Mouse (Mus musculus): ENCODE data around the gene Apoc2. TPM values are rescaled to one million over a fixed set of nuclear protein-coding genes. Genes with fewer than 3 reads are reported as not detected.
A peak's percentile ranks its signal among the peaks of the same experiment; 100 is the strongest.

The Apoc2 gene
- total RNA-seq, 2 experiments from 2014 or later: 1.9 TPM; not detected in 1

DNA sequence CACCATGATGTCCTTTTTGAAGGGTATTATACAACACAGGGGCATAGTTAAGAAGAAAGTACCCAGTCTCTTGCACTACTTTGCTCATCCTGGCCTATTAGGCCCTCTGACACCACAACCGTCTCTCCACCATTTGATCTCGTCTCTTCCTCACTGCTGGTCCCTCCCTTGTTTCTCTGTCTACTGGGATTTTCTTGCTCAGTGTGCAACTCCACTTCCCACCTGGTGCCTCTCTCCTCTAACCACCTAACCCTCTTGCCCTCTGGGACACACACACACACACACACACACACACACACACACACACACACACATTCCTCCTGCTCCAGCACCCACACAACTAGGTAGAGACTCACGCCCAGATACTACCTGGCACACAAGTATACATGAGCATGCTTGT is 1.2 kb upstream of the Apoc2 start:
- no peak for DNase-seq

DNA sequence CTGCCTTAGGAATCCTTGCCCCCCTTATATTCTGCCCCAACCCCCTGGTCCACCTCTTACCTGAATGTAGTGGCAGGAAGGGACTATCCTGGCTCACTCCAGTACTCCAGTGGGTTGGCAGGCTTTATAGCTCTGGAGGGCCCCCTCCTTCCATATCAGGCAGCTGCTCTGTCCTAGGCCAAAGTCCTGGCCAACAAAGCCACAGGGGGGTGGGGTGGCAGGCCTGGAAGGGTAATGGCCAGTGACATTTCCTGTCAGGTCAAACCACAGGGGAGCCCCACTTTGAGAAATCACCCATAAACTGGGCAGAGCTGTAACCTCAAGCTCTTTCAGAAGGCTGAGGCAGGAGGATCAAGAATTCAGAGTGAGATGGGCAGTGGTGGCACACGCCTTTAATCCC is 1.1 kb downstream of the Apoc2 start:
- no peak for DNase-seq

DNA sequence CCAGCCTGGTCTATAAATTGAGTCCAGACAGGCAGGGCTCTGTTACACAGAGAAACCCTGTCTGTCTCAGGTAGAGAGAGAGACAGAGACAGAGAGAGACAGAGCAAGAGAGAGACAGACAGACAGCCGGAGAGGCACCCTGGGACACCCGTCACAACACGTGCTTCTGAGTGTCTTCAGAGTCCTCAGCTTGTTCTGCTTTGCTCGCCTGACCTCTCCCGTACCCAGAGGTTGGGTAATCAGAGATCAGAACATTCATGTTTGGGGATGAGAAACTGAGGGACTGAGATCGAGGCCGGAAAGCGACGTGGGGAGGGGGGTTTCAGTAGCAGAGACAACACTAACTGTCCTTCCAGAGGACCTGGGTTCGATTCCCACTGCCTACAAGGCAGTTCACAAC is 1.9 kb downstream of the Apoc2 start:
- no peak for DNase-seq

DNA sequence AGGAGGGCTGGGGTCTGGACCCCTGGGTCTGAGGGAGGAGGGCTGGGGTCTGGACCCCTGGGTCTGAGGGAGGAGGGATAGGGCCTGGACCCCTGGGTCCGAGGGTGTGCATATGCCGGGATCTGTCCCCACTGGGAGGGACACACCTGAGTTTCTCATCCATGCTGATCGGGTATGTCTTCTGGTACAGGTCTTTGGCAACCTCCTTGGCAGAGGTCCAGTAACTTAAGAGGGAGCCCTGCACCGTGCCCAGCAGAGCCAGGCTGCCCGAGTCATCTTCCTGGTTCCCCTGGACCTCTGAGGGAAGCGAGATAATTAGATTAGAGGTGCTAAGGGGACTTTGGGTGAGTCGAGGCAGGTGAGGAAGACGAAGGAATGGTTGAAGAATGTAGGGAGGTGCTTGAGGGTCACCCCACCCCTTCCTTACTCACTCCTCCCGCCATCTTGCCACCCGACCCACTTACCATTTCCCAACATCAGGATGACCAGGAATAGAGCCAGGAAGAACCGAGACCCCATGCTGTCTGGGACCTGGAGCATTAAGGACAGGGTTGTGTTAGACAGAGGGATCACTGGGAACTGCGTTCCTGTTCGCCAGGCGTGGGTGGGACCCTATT is 4.5 kb downstream of the Apoc2 start:
- no peak for DNase-seq

DNA sequence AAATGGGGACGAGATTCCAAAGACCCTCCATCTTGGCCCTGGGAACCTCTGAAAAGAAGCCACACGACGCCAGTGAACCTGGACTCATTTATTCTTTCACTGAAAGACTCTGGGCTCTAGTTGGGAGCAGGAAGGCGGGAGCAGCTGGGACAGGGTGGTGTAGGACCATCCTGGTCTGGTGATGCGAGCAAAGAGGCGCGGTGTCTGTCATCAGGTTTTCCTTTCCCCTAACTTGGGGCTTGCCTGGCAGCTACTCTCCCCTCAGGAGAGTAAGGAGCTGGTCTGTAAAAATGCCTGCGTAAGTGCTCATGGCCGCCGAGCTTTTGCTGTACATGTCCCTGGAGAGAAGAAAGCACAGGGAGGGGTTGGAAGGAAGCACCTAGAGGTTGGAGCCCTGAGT is 6.2 kb downstream of the Apoc2 start:
- DNase-seq: no peak

DNA sequence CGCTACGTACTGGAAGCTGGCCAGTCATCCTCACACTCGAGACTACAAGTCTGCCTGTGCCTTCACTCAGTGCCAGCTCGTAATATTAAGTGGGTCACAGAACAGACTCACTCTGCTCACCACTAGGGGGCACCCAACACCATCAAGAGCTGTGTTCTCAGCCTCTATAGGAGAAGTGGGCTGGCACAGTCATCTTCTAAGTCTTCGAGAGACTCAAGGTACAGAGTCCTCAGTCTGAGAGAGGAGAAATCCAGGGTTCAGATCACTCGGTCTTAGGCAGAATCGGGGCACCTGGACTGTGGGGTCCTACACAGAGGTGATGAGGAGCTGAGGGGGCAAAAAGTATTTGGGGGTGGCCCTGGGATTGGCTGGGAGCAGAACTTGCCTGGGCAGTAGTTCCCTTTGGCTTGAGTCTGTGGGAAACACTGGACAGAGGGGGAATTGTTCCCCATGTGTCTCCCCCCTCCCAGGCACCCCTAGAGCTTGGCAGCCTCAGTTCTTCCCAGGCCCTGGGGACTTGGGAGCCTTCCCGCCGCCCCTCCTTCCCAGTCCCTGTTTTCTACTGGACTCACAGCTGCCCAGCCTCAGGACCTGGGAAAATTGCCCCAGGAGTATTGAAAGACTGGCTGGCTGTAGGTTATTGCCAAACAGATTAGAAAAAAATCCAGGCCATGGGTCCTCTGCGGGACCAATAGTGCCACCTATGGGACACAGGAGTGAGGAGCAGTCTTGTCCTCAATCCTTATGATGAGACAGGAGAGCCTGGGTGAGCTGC is 8.6 kb downstream of the Apoc2 start:
- DNase-seq: peak; percentile 93 to 96

DNA sequence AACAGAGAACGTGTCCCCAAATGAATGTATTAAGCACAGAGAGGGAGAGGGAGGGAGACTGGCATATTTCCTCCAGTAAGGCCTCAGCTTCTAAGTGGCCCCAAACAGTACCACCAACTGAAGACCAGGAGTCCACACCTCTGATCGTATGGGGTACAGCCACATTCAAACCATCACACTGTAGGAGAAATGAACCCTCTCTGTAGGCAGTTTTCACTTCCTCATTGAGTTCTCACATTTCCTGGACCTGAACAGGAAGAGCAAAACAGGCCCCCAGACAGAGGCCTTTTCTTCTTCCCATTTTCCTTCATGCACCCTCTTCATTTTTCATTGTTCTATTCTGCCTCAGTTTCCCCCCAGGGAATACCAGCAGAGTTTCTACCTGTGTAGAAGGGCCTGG is 10.3 kb downstream of the Apoc2 start:
- no peak for DNase-seq

DNA sequence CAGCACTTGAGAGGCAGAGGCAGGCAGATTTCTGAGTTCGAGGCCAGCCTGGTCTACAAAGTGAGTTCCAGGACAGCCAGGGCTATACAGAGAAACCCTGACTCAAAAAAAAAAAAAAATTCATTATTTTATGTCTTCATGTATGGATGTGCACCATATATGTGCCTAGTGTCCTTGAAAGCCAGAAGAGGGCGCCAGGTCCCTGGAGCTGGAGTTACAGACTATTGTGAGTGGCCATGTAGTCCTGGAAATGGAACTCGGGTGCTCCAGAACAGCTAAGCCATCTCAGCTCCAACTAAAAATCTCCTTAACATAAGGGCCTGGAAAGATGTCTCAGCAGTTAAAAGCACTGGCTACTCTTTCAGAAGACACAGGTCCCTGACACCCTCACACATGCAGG is 11.0 kb downstream of the Apoc2 start:
- no peak for DNase-seq

DNA sequence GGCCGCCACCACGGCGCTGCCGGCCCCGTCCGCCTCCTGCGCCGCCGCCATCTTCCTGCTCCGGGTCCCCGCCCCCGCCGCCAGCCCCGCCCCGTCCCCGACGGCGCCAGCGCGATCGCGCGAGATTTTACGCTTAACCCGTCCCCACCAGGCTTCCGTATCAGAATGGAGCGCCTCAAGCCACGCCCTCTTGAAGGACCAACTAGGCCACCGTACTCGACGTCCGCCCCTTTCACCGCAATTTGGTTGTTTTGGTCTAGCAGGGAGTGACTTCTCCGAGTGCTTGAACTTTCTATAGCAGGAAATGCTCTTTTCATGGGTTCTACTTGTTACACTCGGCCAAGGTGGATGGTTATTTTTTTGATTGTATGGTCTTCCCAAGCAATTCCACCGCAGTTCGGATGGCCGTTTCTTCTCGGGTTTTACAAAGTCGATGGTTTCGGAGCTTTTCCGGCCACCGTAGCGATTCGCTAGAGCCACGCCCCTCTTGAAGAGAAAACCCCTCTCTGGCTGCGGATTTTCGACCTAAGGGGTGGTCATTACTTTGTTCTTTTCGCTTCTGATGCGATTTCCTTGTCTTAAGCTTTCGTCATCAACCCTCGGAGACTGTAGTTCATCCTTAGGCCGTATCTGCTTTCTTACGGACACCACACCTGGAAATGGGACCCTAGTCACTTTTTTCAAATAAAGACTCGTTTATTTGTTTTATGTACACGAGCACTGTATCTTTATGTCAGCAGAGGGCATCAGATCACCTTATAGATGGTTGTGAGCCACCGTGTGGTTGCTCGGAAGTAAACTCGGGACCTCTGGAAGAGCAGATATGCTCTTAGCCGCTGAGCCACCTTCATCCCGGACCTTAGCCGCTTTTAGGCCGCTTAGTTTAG is 12.5 kb downstream of the Apoc2 start, which contains the start of gene Clptm1:
Clptm1 (minus strand) TSS at position 79 of the 887 bp plus-strand sequence.
- DNase-seq: peak; percentile 97 to 98

DNA sequence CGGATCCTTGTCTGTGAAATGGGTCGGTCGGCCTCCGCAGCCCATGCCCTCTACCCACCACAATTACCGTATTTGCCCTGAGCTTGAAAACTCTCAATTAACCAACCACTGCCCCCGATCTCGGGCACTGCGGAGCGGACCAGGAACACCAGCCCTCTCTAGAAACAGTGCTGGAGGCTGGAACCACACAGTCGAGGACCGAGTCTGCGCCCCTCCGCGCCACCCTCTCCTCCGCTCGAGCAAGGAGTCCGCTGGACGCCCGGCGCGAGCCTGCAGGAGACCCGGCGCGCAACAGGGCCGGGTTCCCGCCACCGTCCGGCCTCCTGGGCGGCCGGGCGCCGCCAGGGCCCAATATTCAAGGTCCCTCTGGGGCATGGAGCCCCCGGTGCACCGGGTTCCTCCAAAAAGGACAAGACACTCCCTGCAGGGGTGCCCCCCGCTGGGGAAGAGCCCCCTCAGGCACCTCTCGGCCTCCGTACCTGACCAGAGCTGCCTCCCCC is 13.2 kb downstream of the Apoc2 start:
- DNase-seq: no peak

DNA sequence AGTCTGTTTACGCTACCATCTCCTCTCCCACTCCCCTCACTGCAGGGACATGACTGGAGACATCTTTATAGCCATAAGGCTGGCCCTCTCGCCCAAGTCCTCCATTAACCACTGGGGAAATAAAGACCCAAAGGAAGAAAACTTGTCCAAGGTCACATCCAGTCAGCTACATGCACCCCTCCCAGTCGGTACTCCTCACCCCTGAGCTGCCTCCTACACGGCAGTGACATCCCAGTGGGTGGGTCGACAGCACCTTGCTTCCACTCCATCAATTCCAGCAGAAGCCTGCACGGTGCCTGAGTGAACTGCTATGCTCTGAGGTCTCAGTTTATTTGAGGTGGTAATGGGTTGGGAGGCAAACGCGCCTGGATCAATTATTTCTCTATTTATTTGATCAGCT is 13.8 kb downstream of the Apoc2 start:
- no peak for DNase-seq

DNA sequence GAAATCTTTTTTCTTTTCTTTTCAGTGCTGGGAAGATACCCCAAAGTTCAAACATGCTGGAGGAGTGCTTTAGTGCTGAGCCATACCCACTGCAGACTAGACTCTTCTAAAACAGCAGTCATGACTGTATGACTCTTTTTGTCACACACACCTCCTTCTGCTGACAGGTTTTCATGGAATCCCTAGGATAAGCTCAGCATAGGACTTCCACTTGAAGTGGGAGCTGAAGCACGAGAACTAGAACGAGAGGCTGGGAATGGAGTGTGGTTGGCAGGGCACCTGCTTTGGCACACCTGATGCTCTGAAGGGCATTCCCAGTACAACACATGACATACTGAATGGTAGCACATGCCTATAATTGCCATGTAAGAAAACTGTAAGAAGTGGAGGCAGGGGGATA is 25.1 kb downstream of the Apoc2 start:
- DNase-seq: no peak

DNA sequence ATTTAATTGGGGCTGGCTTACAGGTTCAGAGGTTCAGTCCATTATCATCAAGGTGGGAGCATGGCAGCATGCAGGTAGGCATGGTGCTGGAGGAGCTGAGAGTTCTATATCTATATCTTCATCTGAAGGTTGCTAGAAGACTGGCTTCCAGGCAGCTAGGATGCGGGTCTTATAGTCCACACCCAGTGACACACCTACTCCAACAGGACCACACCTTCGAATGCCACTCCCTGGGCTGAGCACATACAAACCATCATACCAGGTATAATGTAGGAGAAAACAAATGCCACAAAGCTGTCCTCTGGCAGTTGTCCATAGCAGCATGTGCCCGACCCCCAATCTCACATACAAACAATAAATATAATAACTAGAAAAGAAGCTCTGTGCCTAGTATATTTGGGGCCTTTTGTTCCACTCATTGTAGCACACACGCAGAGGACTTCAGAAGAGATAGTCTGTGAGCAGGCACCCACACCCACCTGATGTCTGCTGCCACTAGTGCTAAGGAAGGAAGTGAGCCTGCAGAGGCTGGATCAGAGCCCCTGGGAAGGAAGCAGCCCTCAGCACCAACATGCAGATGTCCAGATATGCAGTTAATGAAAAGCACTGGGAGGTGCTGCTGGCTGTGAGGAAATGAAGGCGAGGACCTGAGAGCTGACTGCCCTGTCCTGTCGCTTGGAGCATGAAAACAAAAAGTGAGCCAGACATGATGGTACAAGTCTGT is 26.5 kb downstream of the Apoc2 start:
- DNase-seq: no peak

DNA sequence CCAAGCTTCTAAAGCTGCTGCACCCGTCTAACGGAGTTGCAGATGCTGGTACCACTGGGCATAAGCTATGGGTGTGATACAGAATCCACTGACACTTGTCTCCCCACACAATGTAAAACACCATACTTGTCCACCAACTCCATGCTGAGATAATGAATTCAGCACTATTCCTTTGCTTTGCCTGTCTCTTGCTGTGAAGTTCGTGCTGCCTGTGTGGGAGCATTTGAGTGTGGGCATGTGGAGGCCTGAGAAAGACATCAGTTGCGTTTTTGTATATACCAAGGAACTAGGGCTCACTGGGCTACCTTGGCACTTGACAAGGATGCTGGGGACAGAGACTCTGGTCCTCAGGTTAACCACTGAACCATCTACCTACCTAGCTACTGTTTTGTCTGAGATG is 36.5 kb downstream of the Apoc2 start:
- no peak for DNase-seq

DNA sequence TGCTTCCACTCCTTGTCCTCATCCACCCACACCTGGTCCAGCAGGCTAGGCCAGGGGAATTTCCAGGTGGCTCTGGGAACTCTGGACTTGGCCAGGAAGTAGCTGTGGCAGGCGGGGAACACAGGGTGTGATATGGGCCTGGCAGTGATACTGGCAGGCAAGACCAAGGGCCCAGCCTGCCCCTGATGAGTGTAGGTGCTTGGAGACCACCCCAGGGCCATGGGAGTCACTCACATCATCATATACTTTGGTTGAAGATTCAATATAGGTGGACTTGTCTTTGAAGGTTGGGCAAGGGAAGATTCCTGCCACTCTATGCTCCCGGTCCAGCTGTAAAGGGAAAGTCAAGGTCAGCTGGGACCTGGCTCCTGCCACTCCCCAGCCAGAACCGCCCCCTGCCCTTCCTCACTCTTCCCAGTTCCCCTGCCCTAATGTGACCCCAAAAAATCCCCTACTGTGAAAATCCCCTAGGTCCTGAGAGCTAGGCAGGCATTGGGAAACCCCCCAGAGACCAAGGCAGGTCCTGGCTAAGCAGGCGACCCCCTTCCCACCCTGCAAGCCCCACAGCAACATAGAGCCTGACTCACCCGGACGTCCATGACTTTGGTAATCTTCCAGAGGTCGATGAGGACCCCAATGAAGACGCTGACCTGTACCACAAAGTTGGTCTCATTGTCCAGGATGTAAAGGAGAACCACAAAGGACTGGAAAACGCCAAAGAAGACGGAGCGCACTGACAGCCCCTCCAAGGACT is 42.5 kb downstream of the Apoc2 start:
- DNase-seq: peak; percentile 43 to 48

DNA sequence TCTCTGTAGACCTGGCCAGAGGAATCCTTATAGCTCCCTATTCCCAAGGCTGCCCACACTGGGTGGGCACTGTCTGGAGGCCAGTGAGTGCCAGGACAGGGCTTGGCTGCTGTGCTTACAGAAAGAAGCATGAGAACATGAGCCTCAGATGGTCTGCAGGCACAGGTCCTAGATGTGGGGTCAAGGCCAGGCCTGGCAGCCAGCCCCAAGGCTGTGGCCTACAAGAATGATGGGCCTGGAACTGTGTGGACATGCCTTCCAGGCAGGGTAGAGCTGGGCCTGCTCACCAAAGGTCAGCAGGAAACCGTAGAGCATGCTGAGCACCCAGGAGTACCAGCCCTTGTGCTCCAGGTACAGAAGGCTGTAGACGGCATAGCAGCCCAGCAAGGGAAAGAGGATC is 43.1 kb downstream of the Apoc2 start:
- peak; percentile 90 to 92 for DNase-seq

DNA sequence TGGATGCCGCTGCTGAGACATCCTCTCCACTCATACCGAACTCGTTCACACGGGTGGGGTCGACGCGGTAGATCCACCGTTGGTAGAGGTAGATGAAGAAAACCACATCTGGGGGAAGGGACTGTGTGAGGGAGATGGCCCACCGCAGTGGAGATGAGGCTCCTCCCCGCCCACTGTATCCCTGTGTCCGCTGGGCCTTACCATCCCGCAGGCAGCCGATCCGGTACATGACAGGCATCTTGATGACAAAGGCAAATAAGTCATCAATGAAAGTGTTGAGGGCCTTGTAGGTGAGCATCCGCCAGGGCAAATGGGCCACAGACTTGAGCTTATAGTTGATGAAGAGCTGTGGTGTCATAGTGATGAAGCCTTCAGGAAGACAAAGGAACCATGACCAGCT is 43.9 kb downstream of the Apoc2 start:
- DNase-seq: no peak

DNA sequence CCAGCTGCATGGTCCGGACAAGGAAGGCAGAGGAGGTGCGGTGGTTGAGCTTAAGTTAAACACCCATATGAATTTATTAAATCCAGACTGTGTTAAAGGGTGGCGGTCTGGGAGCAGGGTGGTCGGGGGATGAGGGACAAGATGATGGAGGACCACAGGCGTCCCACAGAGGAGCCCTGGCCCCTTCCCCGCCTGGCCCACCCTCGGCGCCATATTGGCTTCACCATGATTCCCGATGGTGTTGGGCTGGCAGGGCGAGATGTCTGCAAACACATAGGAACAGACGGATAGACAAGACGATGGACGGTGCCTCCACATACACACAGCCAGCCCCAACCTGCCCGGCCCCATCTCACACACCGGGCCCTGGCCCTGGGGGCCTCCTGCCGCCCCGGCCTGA is 44.5 kb downstream of the Apoc2 start:
- no peak for DNase-seq

DNA sequence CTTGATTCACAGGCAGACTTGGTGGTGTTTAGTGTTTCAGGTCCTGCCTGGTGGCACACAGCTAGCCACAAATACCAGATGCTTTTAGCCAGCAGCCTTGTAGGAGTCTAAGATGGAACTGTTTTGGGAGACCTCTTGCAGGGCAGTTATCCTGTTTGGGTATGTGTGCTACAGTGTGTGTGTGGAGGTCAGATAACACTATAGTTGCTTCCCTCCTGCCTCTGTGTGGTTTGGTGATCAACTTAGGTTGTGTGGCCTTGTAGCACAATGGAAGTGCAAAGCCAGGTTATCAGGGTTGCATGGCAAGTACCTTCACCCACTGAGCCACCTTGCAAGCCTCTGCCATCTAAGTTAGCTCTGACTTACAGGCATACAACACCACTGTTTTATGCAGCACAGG is 45.0 kb downstream of the Apoc2 start:
- no peak for DNase-seq

DNA sequence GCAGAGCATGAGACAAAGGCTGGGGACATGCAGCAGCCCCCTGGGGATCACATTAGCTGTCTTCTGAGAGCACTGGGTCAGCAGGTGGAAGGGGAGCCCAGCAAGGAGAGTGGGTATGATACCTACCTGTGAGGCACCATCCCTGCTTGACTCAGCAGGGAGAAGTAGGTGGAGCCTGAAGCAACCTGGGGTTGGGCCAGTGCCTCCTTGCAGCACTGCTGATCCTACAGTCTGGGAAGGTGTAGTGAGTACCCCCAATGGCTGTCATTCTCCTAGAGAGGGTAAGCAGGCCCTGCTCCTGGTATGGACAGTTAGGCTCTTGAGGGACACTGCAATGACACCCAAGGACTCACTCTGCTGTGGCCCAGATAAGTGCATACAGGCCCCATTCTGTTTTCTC is 45.5 kb downstream of the Apoc2 start:
- DNase-seq: no peak

DNA sequence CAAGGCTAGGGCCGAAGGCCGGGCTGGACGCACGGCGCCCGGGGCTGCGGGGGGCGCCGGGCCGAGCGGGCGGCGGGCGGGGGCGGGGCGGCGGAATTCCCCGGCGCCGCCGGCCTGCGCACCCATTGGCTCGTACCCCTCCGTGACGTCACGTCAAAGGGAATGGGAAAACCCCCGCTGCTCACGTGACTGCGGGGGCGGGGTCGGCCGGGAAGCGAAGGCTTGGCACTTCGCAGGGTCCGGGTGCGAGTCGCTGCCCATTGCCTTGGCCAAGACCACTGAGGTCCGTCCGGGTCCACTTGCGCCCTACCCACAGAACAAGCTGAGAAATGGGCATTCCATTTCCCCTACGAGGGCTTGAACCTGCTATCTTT is 48.4 kb downstream of the Apoc2 start, which contains the start of gene Relb:
Relb (minus strand) TSS at position 78 of the 374 bp plus-strand sequence.
- peak; percentile 96 to 97 for DNase-seq
